ENCODE assay signal across 18 mouse cellular contexts in genomic region chr19:22825812-22826211, GRCm38 (mm10).
A peak's percentile ranks its signal among the peaks of the same experiment; 100 is the strongest.
DNase-seq lines count a peak whose midpoint lies in the region; ATAC-seq lines count a peak whose summit lies in the region.
"Had no signal": no experiment of that assay in that cellular context is flagged by ENCODE, and none has a peak within 500 bp of the region (broad histone marks: within the 10 kb centered on the region; RNA-seq: fewer than 3 reads in every experiment).

No protein-coding gene starts in this region.

- no peak overlapping the region for H3K27ac ChIP-seq in forebrain, embryonic 14.5 days (ENCODE audit: low read depth, low read length)
- no peak overlapping the region for H3K27ac ChIP-seq in forebrain, embryonic 13.5 days
- H3K27ac ChIP-seq in embryonic facial prominence, embryonic 10.5 days (replicated peaks): no peak overlapping the region
- no peak overlapping the region for H3K27ac ChIP-seq in hindbrain, embryonic 14.5 days
- H3K27ac ChIP-seq in neural tube, embryonic 12.5 days: no peak overlapping the region

- 50% methylated on average over 1 of the region's 1 CpGs for WGBS in forebrain, embryonic 14.5 days
- WGBS in forebrain, embryonic 13.5 days: 21% methylated on average over 1 of the region's 1 CpGs
- 47% methylated on average over 1 of the region's 1 CpGs for WGBS in embryonic facial prominence, embryonic 10.5 days
- WGBS in hindbrain, embryonic 14.5 days: 21% methylated on average over 1 of the region's 1 CpGs
- 33% methylated on average over 1 of the region's 1 CpGs for WGBS in neural tube, embryonic 12.5 days

- H3K4me3 ChIP-seq in forebrain, embryonic 14.5 days (ENCODE audit: low read depth, low read length): no peak overlapping the region
- H3K4me3 ChIP-seq in forebrain, embryonic 13.5 days: no peak overlapping the region
- H3K4me3 ChIP-seq in embryonic facial prominence, embryonic 10.5 days: no peak overlapping the region
- H3K4me3 ChIP-seq in hindbrain, embryonic 14.5 days (replicated peaks; ENCODE audit: low read length): no peak overlapping the region
- H3K4me3 ChIP-seq in neural tube, embryonic 12.5 days: no peak overlapping the region

- H3K9me3 ChIP-seq in forebrain, embryonic 14.5 days (replicated peaks; ENCODE audit: control insufficient read depth, low read length): no peaks in the 10 kb centered on the region
- H3K9me3 ChIP-seq in forebrain, embryonic 13.5 days (replicated peaks): no peaks in the 10 kb centered on the region; the same call in 1 of the 2 replicates
- 0 out of 2 replicates have a peak, but pooled peaks cover 2% of the 10 kb centered on the region for H3K9me3 ChIP-seq in embryonic facial prominence, embryonic 10.5 days
- peaks cover 3% of the 10 kb centered on the region; the same call in 1 of the 2 replicates for H3K9me3 ChIP-seq in hindbrain, embryonic 14.5 days (ENCODE audit: control insufficient read depth, low read length)
- H3K9me3 ChIP-seq in neural tube, embryonic 12.5 days: no peaks in the 10 kb centered on the region

- peaks cover 2% of the 10 kb centered on the region; the same call in 1 of the 2 replicates for H3K4me1 ChIP-seq in forebrain, embryonic 14.5 days (ENCODE audit: control insufficient read depth, insufficient read depth, low read length)
- H3K4me1 ChIP-seq in forebrain, embryonic 13.5 days: peaks cover 15% of the 10 kb centered on the region
- no peaks in the 10 kb centered on the region; the same call in 1 of the 2 replicates for H3K4me1 ChIP-seq in embryonic facial prominence, embryonic 10.5 days
- peaks cover 8% of the 10 kb centered on the region for H3K4me1 ChIP-seq in hindbrain, embryonic 14.5 days (replicated peaks; ENCODE audit: control insufficient read depth, insufficient read depth, low read length)
- peaks cover 6% of the 10 kb centered on the region; the same call in 1 of the 2 replicates for H3K4me1 ChIP-seq in neural tube, embryonic 12.5 days

- DNase-seq in forebrain, embryonic 14.5 days (ENCODE audit: low spot score): peak; percentile 30
- peak; percentile 12 for DNase-seq in embryonic facial prominence, embryonic 10.5 days (ENCODE audit: low spot score)
- DNase-seq in hindbrain, embryonic 14.5 days (ENCODE audit: low spot score): no peak
- DNase-seq in spleen, postnatal 10 days (ENCODE audit: low spot score in 2 of 2): no peak
- no peak for DNase-seq in heart, adult 8-10 months (ENCODE audit: low spot score)
- no peak for DNase-seq in adrenal gland, postnatal 36 days
- DNase-seq: cerebellum, adult 11 months; cerebellum, postnatal 25 days; gastrocnemius, postnatal 14 days; liver; lung, embryonic 14.5 days; right cerebral cortex, postnatal 4 days; thymus, adult 18-20 months had no signal

- ATAC-seq in forebrain, embryonic 14.5 days: no peak
- ATAC-seq in forebrain, embryonic 13.5 days: no peak
- ATAC-seq in hindbrain, embryonic 14.5 days (ENCODE audit: low FRiP score): peak; percentile 53; the same call in 1 of the 2 replicates
- peak; percentile 54; the same call in 1 of the 2 replicates for ATAC-seq in neural tube, embryonic 12.5 days (ENCODE audit: low FRiP score, low read depth)
- ATAC-seq: activated CD4-positive, CD25-positive, alpha-beta regulatory T cell, adult 4 months; intestine, postnatal 0 days had no signal

- no peaks in the 10 kb centered on the region for H3K27me3 ChIP-seq in forebrain, embryonic 14.5 days (replicated peaks; ENCODE audit: control insufficient read depth, insufficient read depth, low read length)
- H3K27me3 ChIP-seq in forebrain, embryonic 13.5 days: no peaks in the 10 kb centered on the region
- no peaks in the 10 kb centered on the region for H3K27me3 ChIP-seq in embryonic facial prominence, embryonic 10.5 days (replicated peaks; ENCODE audit: low read depth, poor library complexity, severe bottlenecking)
- no peaks in the 10 kb centered on the region for H3K27me3 ChIP-seq in hindbrain, embryonic 14.5 days (ENCODE audit: control insufficient read depth, insufficient read depth, low read length)
- no peaks in the 10 kb centered on the region for H3K27me3 ChIP-seq in neural tube, embryonic 12.5 days (replicated peaks)

- no peaks in the 10 kb centered on the region for H3K36me3 ChIP-seq in forebrain, embryonic 14.5 days (ENCODE audit: control insufficient read depth, insufficient read depth, low read length)
- H3K36me3 ChIP-seq in forebrain, embryonic 13.5 days (ENCODE audit: poor library complexity, severe bottlenecking): no peaks in the 10 kb centered on the region
- no peaks in the 10 kb centered on the region for H3K36me3 ChIP-seq in embryonic facial prominence, embryonic 10.5 days (replicated peaks)
- no peaks in the 10 kb centered on the region for H3K36me3 ChIP-seq in hindbrain, embryonic 14.5 days (replicated peaks; ENCODE audit: control insufficient read depth, insufficient read depth)
- no peaks in the 10 kb centered on the region for H3K36me3 ChIP-seq in neural tube, embryonic 12.5 days

- H3K4me2 ChIP-seq in forebrain, embryonic 14.5 days (ENCODE audit: low read length): no peak overlapping the region
- no peak overlapping the region for H3K4me2 ChIP-seq in forebrain, embryonic 13.5 days
- no peak overlapping the region for H3K4me2 ChIP-seq in hindbrain, embryonic 14.5 days (replicated peaks)
- H3K4me2 ChIP-seq in neural tube, embryonic 12.5 days (replicated peaks): no peak overlapping the region
- H3K4me2 ChIP-seq: heart, embryonic 11.5 days; lung, embryonic 14.5 days had no signal

- H3K9ac ChIP-seq in forebrain, embryonic 14.5 days (ENCODE audit: low read length): no peak overlapping the region
- H3K9ac ChIP-seq in forebrain, embryonic 13.5 days: no peak overlapping the region
- no peak overlapping the region for H3K9ac ChIP-seq in hindbrain, embryonic 14.5 days
- H3K9ac ChIP-seq in neural tube, embryonic 12.5 days: no peak overlapping the region
- H3K9ac ChIP-seq: lung, embryonic 14.5 days had no signal

Comparison
In these comparisons a context has a peak if more than half of its experiments do, and no peak if none do; other contexts are left out.
1. ATAC-seq: peak in hindbrain, embryonic 14.5 days (single experiment) and neural tube, embryonic 12.5 days (single experiment); none in forebrain, embryonic 14.5 days (single experiment) and forebrain, embryonic 13.5 days (single experiment).
2. DNase-seq: peak in forebrain, embryonic 14.5 days (single experiment) and embryonic facial prominence, embryonic 10.5 days (single experiment); none in hindbrain, embryonic 14.5 days (single experiment), spleen, postnatal 10 days (0 of 2), heart, adult 8-10 months (single experiment) and adrenal gland, postnatal 36 days (0 of 2).